Mouse (Mus musculus): ENCODE results near the gene Col23a1. TPM values are rescaled to one million over a fixed set of nuclear protein-coding genes. Genes with fewer than 3 reads are reported as not detected.

Gene Col23a1
- polyA plus RNA-seq, 1 experiment from 2014 or later, result 24.3 TPM

GRCm38 (mm10) chr11:51364353-51364752 is 74.6 kb downstream of the Col23a1 start:
- 0 out of 2 replicates have a peak, but pooled peaks cover 4% of the 10 kb centered on the region for H3K9me3 ChIP-seq
- WGBS, result 86% methylated on average over 5 of the region's 5 CpGs
- H3K27ac ChIP-seq (replicated peaks), result no peak overlapping the region
- no peak for DNase-seq (ENCODE audit: low spot score)
- H3K4me3 ChIP-seq, result no peak overlapping the region
- H3K4me1 ChIP-seq, result peaks cover 6% of the 10 kb centered on the region; the same call in 1 of the 2 replicates
- no peaks in the 10 kb centered on the region for H3K27me3 ChIP-seq (replicated peaks; ENCODE audit: low read depth, poor library complexity, severe bottlenecking)
- H3K36me3 ChIP-seq (replicated peaks), result peaks cover 9% of the 10 kb centered on the region

DNA sequence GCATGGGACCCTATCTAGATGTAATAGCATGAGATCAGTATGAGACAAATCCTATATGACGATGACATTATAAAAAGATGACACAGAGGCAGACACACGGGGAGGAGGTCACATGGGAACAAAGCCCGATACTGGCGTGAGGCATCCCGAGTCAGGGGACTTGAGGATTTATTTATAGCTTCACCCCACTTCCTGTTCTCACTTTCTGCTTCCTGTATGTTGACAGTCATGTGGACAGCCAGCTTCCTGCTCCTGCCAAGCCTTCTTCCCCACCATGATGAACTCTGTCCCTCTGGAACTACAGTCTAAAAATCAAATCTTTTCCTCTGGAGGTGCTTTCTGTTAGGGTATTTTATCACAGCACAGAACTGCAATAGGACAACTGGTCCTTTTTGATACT is 77.6 kb downstream of the Col23a1 start:
- no peak overlapping the region for H3K4me3 ChIP-seq
- H3K4me1 ChIP-seq, result peaks cover 26% of the 10 kb centered on the region
- 0 out of 2 replicates have a peak, but pooled peaks cover 4% of the 10 kb centered on the region for H3K9me3 ChIP-seq
- DNase-seq (ENCODE audit: low spot score), result no peak
- no peaks in the 10 kb centered on the region for H3K27me3 ChIP-seq (replicated peaks; ENCODE audit: low read depth, poor library complexity, severe bottlenecking)
- no peak overlapping the region for H3K27ac ChIP-seq (replicated peaks)
- H3K36me3 ChIP-seq (replicated peaks), result peaks cover 9% of the 10 kb centered on the region
- WGBS, result 83% methylated on average over 5 of the region's 5 CpGs

DNA sequence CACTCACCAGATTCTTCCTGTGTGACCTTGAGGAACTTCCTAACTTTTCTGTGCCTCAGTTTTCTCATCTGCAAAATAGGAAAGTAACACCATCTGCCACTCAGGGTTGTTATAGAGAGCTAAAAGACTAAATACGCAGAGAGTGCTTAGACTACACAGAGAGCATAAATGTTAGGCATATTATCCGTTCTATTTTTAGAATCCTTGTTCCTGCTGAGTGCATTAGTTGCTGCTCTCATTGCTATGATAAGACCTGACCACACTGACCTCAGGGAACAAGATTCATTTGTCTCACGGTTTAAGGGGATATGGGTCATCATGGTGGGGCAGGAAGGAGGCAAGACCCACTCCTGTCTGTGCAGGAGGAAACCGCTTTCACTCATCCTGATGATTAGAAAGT is 80.6 kb downstream of the Col23a1 start:
- Histone ChIP-seq H3K36me3 (replicated peaks) (no peaks in the 10 kb centered on the region), H3K27ac (replicated peaks) (no peak overlapping the region), H3K4me1 (peaks cover 32% of the 10 kb centered on the region), H3K9me3 (0 out of 2 replicates have a peak, but pooled peaks cover under 1% of the 10 kb centered on the region), H3K27me3 (replicated peaks; ENCODE audit: low read depth, poor library complexity, severe bottlenecking) (no peaks in the 10 kb centered on the region), H3K4me3 (no peak overlapping the region)
- DNase-seq (ENCODE audit: low spot score), result no peak
- 73% methylated on average over 4 of the region's 4 CpGs for WGBS

DNA sequence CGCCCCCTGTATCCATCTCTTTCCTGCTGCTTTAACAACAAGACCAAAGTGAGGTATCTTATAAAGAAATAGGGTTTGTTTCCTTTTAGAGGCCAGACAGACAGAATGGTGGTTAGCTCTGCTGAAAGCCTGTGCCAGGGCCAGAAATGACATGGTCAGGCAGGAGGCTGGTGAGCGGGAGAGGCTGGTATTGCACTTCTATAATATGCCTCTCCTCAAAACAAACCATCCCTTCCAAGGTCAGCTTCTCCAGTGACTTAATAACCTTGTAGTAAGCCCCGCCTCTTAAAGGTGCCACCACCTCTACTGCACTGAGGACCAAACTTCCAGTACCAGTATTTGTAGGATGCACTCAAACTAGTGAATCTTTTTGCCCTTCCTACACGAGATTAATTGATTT is 81.6 kb downstream of the Col23a1 start:
- DNase-seq (ENCODE audit: low spot score), result no peak

DNA sequence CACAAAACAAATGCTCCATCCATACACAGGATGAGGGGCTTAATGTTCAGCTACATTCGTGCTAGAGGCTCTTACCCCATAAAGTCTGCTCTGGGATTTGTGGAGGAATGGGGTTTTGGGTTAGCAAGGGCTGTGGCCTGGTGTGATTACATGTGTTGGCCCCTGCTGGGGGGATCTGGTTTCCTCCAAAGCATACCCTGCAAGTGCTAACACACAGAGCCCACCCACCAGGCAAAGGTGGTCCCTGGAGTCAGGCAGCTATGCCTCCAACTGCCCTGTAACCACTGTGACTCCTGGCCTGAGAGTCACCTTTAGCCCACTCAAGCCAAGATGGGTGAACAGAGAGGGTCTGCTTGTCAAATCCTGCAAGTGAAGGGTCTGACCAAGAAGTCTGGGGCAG is 82.2 kb downstream of the Col23a1 start:
- no peaks in the 10 kb centered on the region for H3K27me3 ChIP-seq (replicated peaks; ENCODE audit: low read depth, poor library complexity, severe bottlenecking)
- no peak for DNase-seq (ENCODE audit: low spot score)
- 48% methylated on average over 1 of the region's 1 CpGs for WGBS
- H3K4me3 ChIP-seq, result no peak overlapping the region
- peaks cover 34% of the 10 kb centered on the region for H3K4me1 ChIP-seq
- H3K36me3 ChIP-seq (replicated peaks), result no peaks in the 10 kb centered on the region
- no peak overlapping the region for H3K27ac ChIP-seq (replicated peaks)
- no peaks in the 10 kb centered on the region for H3K9me3 ChIP-seq

More for the DNA sequence above, 81.6 kb downstream of the Col23a1 start:
- no peak overlapping the region for H3K27ac ChIP-seq (replicated peaks)
- no peaks in the 10 kb centered on the region for H3K9me3 ChIP-seq
- H3K36me3 ChIP-seq (replicated peaks), result no peaks in the 10 kb centered on the region
- 62% methylated on average over 4 of the region's 4 CpGs for WGBS
- no peak overlapping the region for H3K4me3 ChIP-seq
- H3K4me1 ChIP-seq, result peaks cover 38% of the 10 kb centered on the region
- no peaks in the 10 kb centered on the region for H3K27me3 ChIP-seq (replicated peaks; ENCODE audit: low read depth, poor library complexity, severe bottlenecking)

DNA sequence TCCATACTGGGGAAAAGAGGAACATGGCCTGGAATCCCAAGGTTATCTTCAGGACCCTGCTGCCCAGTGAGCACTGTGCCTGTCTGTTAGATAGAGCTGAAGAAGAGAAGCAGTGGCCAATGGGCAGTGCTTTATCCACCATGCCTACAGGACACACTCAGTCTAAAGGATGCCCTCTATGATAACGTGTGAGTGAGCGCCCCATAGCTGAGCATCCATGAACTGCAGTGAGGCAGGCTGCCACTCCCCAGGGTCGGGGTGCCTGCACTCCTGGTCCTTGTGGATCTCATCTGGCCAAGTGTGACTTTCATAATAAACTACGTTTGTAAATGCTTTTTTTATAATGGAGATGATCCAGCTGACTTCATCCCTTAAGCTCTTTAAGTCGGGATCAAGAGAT is 87.5 kb downstream of the Col23a1 start:
- DNase-seq (ENCODE audit: low spot score), result no peak
- Histone ChIP-seq H3K27ac (replicated peaks) (no peak overlapping the region), H3K27me3 (replicated peaks; ENCODE audit: low read depth, poor library complexity, severe bottlenecking) (peaks cover 4% of the 10 kb centered on the region; the same call in 1 of the 2 replicates), H3K36me3 (replicated peaks) (no peaks in the 10 kb centered on the region), H3K4me3 (no peak overlapping the region), H3K9me3 (no peaks in the 10 kb centered on the region), H3K4me1 (peaks cover 24% of the 10 kb centered on the region)
- WGBS, result 67% methylated on average over 5 of the region's 5 CpGs

- Histone ChIP-seq H3K27me3 (replicated peaks; ENCODE audit: low read depth, poor library complexity, severe bottlenecking) (no peaks in the 10 kb centered on the region), H3K27ac (replicated peaks) (peak overlapping the region; percentile 75; the same call in 1 of the 2 replicates), H3K4me3 (no peak overlapping the region), H3K9me3 (no peaks in the 10 kb centered on the region), H3K36me3 (replicated peaks) (no peaks in the 10 kb centered on the region), H3K4me1 (peaks cover 48% of the 10 kb centered on the region)
- peak; percentile 56 for DNase-seq (ENCODE audit: low spot score)
- WGBS, result 43% methylated on average over 8 of the region's 8 CpGs
Observed at GRCm38 (mm10) chr11:51388892-51389340, 99.2 kb downstream of the Col23a1 start.

DNA sequence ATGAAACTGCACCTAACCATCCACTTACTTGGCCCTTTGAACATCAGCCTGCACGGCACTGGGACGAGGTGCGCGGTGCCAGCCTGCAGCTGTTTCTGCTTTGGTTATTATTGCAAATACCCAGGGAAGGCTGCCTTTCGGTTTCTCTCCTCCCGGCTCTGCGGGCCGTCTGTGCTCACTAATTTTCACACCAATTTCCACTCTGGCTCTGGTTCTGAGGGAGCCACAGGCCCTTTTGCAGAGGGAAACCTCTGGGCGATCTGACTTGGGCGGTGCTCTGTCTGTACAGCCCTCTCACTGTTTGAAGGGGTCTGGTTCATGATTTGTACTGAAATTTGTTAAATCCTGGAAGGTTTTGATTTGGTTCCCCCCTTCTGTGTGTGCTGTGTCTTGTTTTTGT is 100.0 kb downstream of the Col23a1 start:
- 50% methylated on average over 10 of the region's 10 CpGs for WGBS
- peak overlapping the region; percentile 75 for H3K27ac ChIP-seq (replicated peaks)

GRCm38 (mm10) chr11:51390521-51390920 is 100.8 kb downstream of the Col23a1 start:
- Histone ChIP-seq H3K27me3 (replicated peaks; ENCODE audit: low read depth, poor library complexity, severe bottlenecking) (no peaks in the 10 kb centered on the region), H3K27ac (replicated peaks) (peak overlapping the region; percentile 75), H3K4me3 (no peak overlapping the region), H3K36me3 (replicated peaks) (no peaks in the 10 kb centered on the region), H3K9me3 (no peaks in the 10 kb centered on the region), H3K4me1 (peaks cover 62% of the 10 kb centered on the region)
- DNase-seq (ENCODE audit: low spot score), result no peak
- 56% methylated on average over 3 of the region's 3 CpGs for WGBS

More for the DNA sequence above, 100.0 kb downstream of the Col23a1 start:
- Histone ChIP-seq H3K4me1 (peaks cover 55% of the 10 kb centered on the region), H3K36me3 (replicated peaks) (no peaks in the 10 kb centered on the region), H3K4me3 (no peak overlapping the region), H3K27me3 (replicated peaks; ENCODE audit: low read depth, poor library complexity, severe bottlenecking) (no peaks in the 10 kb centered on the region), H3K9me3 (no peaks in the 10 kb centered on the region)
- DNase-seq (ENCODE audit: low spot score), result peak; percentile 53

DNA sequence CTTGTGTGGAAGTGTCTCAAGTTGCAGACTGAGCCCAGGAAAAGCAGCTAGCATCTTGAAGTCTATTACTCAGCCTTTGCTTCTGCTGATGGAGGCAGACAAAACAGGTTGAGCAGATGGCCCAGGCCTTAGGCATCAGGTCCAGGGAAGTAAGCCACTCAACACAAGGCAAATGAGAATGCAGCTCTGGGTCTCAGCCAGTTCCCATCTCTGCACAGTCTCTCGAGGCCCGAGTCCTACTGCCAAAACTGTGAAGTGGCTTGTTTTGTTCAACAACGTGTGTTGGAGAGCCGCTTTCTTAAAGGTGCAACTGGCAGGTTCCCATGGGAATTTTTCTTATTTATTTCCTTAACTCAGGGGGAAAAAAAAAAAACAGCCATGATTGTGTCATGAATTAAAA is 101.8 kb downstream of the Col23a1 start:
- peak overlapping the region; percentile 75 for H3K27ac ChIP-seq (replicated peaks)
- H3K27me3 ChIP-seq (replicated peaks; ENCODE audit: low read depth, poor library complexity, severe bottlenecking), result no peaks in the 10 kb centered on the region
- H3K36me3 ChIP-seq (replicated peaks), result no peaks in the 10 kb centered on the region
- no peaks in the 10 kb centered on the region for H3K9me3 ChIP-seq
- peaks cover 66% of the 10 kb centered on the region for H3K4me1 ChIP-seq
- 81% methylated on average over 4 of the region's 4 CpGs for WGBS
- H3K4me3 ChIP-seq, result no peak overlapping the region
- DNase-seq (ENCODE audit: low spot score), result no peak

- no peak overlapping the region for H3K27ac ChIP-seq (replicated peaks)
- no peaks in the 10 kb centered on the region for H3K36me3 ChIP-seq (replicated peaks)
- peaks cover 52% of the 10 kb centered on the region for H3K4me1 ChIP-seq
- no peaks in the 10 kb centered on the region for H3K27me3 ChIP-seq (replicated peaks; ENCODE audit: low read depth, poor library complexity, severe bottlenecking)
- WGBS, result 53% methylated on average over 9 of the region's 9 CpGs
- H3K4me3 ChIP-seq, result no peak overlapping the region
- H3K9me3 ChIP-seq, result no peaks in the 10 kb centered on the region
- peak; percentile 44 for DNase-seq (ENCODE audit: low spot score)
Observed at GRCm38 (mm10) chr11:51394301-51394865, 104.7 kb downstream of the Col23a1 start.

DNA sequence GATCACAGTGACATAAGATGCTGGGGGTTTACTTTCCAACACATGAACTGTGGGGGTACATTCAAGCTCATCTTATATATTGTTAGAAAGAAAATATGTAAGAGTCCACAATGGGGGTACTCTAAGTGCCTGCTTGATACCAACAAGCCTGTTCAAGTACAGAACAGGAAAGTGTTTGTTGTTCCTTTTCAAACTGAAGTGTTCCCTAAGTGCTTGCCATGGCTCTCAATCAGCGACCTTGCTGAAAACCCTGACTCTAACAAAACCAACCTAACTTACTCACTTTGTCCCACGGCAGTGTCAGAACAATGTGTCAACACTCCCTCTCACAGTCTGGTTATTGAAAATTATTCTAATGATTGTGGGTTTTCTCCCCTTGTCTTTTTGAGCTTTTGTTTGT is 106.7 kb downstream of the Col23a1 start:
- Histone ChIP-seq H3K27me3 (replicated peaks; ENCODE audit: low read depth, poor library complexity, severe bottlenecking) (no peaks in the 10 kb centered on the region), H3K9me3 (no peaks in the 10 kb centered on the region), H3K4me1 (peaks cover 32% of the 10 kb centered on the region), H3K36me3 (replicated peaks) (no peaks in the 10 kb centered on the region), H3K4me3 (no peak overlapping the region), H3K27ac (replicated peaks) (no peak overlapping the region)
- DNase-seq (ENCODE audit: low spot score), result no peak
- WGBS, result 80% methylated on average over 2 of the region's 2 CpGs

DNA sequence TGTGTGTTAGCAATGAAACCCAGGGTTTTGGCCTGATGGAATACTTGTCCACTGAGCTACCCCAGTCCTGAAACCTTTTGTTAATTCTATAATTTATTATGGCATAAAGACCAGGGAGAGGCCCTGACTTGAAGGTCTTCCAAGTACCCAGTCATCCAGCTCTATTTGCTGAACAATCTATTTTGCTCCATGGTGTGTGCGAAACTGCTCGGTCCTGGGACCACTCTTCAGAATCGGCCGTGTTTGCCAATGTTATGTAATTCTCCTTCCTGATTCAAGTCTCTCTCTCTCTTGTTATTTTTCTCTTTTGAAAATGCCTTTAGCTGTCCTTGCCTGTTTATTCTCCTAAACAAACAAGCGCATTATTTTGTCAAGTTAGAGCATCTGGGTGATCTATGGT is 108.4 kb downstream of the Col23a1 start:
- peaks cover 23% of the 10 kb centered on the region for H3K4me1 ChIP-seq
- no peaks in the 10 kb centered on the region for H3K9me3 ChIP-seq
- no peaks in the 10 kb centered on the region for H3K36me3 ChIP-seq (replicated peaks)
- no peak for DNase-seq (ENCODE audit: low spot score)
- WGBS, result 93% methylated on average over 5 of the region's 5 CpGs
- H3K4me3 ChIP-seq, result no peak overlapping the region
- H3K27me3 ChIP-seq (replicated peaks; ENCODE audit: low read depth, poor library complexity, severe bottlenecking), result no peaks in the 10 kb centered on the region
- H3K27ac ChIP-seq (replicated peaks), result no peak overlapping the region

Data from embryonic facial prominence, embryonic 10.5 days (tissue).